Mouse (Mus musculus) cortical plate, adult 2 months (tissue): ENCODE data around the gene Ect2l.

Experiments
- CTCF ChIP-seq: fragments of 200-500 bp; IDR thresholded peaks from 2 replicates; pipeline ENCODE4 v1.5.1; 2011; ENCODE audit warnings: mild to moderate bottlenecking, control low read depth, low read length; ENCODE audit not compliant: insufficient read depth; ENCODE audit errors: extremely low read depth
- POLR2A ChIP-seq: fragments of 200-500 bp; IDR thresholded peaks from 2 replicates; pipeline ENCODE4 v1.6.1; 2011; ENCODE audit warnings: mild to moderate bottlenecking, low read length, control low read depth; ENCODE audit not compliant: insufficient read depth; ENCODE audit errors: extremely low read depth

GRCm38 (mm10) chr10:18236328-18236927 is 25.7 kb upstream of the Ect2l start:
- TF ChIP-seq POLR2A (no peak), CTCF (no peak)
